Mouse (Mus musculus) frontal cortex, adult (tissue): ENCODE data around the gene Efhb.

Experiments used
- ATAC-seq: cut with Nextera tagmentation; 2 replicates; pipeline ENCODE4 v1.9.2; 2017; ENCODE audit warnings: mild to moderate bottlenecking, moderate library complexity, mixed read lengths; ENCODE audit not compliant: low TSS enrichment

Gene Efhb

DNA sequence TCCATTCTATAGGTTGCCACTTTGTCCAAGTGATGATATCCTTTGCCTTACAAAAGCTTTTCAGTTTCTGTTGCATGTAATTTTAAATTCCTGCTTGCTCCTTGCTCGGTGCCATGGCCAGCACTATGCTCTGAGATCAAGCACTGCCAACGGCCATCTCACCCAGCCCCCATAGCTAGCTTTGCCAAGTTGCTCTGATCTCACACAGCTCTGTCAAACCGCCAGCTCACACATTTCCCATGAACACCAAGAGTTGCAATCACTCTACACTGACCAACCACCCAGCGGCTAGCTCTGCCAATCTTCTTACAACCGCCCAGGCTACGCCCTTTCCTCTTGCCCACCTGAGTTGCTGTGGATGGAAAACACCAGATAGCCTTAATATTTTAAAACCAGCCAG lies 99.0 kb downstream of the Efhb start:
- ATAC-seq = no peak
